Mouse (Mus musculus) gastrocnemius, adult 2 months (tissue): ENCODE measurements around the gene Gm10320. TPM values are rescaled to one million over a fixed set of nuclear protein-coding genes. Genes with fewer than 3 reads are reported as not detected.

Experiments used
- DNase-seq: peaks from one replicate; pipeline ENCODE4 v3.0.0; 2022
- H3K27ac ChIP-seq: fragments of 200-600 bp; 2 replicates; pipeline ENCODE4 v1.8.1; 2022; ENCODE audit warnings: mild to moderate bottlenecking
- H3K4me3 ChIP-seq: fragments of 200-600 bp; 2 replicates; pipeline ENCODE4 v1.8.1; 2022; ENCODE audit warnings: mild to moderate bottlenecking, moderate library complexity
- CTCF ChIP-seq: fragments of 200-600 bp; IDR thresholded peaks from 2 replicates; pipeline ENCODE4 v1.8.1; 2022; ENCODE audit warnings: antibody characterized with exemption, mild to moderate bottlenecking, moderate library complexity
- intact Hi-C: fragments of 180-260 bp; cut with DNase I; formaldehyde crosslinking; loops from one replicate; pipeline ENCODE4 v1.15.1; 2025
- total RNA-seq, 2 experiments: library from RNA; stranded (reverse); gene quantifications; 2 replicates each; pipeline ENCODE4 v1.2.3; 2021

Gm10320 gene
- total RNA-seq, 2 experiments from 2014 or later, result not detected

- DNase-seq, result no peak
- Histone ChIP-seq H3K4me3 (no peak overlapping the region), H3K27ac (no peak overlapping the region)
- intact Hi-C loops, result loop anchor here (10.0 kb wide), 1 partner anchor 146 kb away; the partner anchor contains the start of gene Foxd1
- no peak for TF ChIP-seq CTCF
These were observed 8.8 kb upstream of the Gm10320 start for GRCm38 (mm10) chr13:98500471-98501125.

DNA sequence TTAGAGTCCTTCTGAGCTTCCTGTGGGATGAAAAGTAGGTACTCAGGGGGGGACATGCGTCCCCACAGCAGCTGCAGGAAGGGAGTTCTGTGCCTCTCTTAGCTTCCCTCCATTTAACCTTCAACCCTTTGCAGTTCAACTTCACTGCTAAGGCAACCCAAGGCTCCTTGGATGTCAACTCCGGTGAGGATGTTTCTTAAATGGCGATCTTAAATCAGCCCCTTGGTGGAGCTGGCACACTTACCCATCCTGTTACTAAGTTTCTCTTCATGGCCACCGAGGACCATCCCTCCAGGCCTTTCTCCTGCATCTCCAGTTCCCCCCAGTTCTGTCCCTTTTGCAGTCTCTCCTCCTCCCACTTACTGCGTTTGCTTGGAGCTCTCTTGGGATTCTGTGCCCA lies 6.8 kb upstream of the Gm10320 start:
- Histone ChIP-seq H3K27ac (no peak overlapping the region), H3K4me3 (no peak overlapping the region)
- TF ChIP-seq CTCF, result no peak
- no peak for DNase-seq
- intact Hi-C loops, result no loop called here

- intact Hi-C loops, result no loop called here
- Histone ChIP-seq H3K4me3 (no peak overlapping the region), H3K27ac (no peak overlapping the region)
- no peak for TF ChIP-seq CTCF
- DNase-seq, result no peak
These were observed 6.3 kb upstream of the Gm10320 start for GRCm38 (mm10) chr13:98498080-98498479.

- TF ChIP-seq CTCF, result peak; percentile 43
- Histone ChIP-seq H3K4me3 (no peak overlapping the region), H3K27ac (no peak overlapping the region)
- intact Hi-C loops, result no loop called here
- peak; percentile 29 for DNase-seq
These were observed 5.4 kb upstream of the Gm10320 start for GRCm38 (mm10) chr13:98496917-98497870.

GRCm38 (mm10) chr13:98494492-98495064 lies 2.8 kb upstream of the Gm10320 start:
- H3K27ac ChIP-seq, result no peak overlapping the region
- no peak overlapping the region for H3K4me3 ChIP-seq
- TF ChIP-seq CTCF, result no peak
- DNase-seq, result no peak
- intact Hi-C loops, result no loop called here

DNA sequence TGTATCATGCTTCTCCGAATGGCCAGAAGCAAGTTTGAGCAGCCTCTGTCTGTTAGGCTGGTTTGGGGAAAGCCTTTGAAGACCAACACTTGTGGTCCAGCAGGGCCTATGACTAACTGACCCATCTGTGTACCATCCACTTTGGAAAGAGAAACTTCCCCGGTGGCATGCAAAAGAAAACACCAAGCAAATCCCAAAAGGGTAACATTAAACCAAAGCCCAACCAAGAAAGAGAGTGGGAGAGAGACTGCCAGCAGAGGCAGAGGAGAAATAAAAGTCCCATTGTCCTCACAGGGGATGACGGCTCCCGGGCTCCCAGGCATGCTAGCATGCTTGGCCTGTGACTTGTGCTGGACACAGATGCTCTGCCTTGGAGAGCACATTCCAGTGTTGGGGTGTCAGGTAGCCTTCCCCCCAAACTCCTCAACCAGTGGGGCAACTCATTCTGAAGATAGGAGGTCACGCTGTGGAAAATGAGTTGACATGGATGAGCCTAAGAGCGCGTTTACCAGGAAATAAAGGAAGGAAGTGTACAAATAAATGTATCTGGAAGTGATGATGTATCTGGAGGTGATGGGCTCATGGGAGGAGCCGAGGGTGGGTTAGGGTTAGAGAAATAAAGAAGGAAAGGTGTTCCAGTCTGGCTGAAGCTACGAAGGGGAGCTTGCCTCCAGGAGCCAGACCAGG lies 911 bp upstream of the Gm10320 start:
- no peak for TF ChIP-seq CTCF
- H3K27ac ChIP-seq, result no peak overlapping the region
- intact Hi-C loops, result no loop called here
- H3K4me3 ChIP-seq, result no peak overlapping the region
- no peak for DNase-seq

DNA sequence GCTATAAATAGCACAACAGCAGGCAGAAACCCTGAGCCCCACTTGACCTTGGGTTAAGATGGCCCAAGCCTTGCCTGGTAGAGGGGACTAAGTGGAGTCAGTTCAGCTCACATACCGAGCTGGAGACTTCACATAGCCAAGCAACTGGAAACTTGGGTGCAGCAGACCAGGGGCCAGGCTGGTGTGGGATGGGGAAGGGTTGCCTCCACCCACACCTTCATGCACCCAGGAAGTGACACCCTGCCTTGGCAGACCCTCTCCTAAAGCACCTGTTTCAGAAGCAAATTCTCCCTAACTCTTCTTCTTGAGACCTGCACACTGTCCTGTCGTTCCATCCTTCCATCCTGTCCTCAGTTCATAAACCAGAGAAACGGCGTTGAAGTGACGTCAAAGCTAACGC lies 5.1 kb downstream of the Gm10320 start:
- no peak for DNase-seq
- intact Hi-C loops, result no loop called here
- no peak for TF ChIP-seq CTCF
- Histone ChIP-seq H3K27ac (no peak overlapping the region), H3K4me3 (no peak overlapping the region)

DNA sequence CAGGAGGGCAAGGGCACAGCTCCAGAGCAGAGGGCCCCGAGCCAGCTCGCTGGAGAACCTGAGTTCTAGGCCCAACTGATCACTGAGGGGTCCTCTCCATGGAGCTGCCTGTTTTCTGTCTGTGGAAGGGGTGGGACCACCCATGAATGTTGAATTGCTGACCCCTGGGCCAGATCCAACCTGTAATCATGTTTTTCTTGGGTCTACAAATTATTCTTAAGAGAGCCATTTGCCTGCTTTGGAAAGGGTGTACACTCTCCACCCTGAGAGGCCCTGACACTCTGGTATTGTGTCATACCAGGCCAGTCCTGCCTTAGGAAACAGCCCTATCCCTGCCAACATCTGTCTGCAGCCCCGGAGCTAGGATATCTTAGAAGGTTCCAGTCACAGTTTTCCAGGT lies 5.6 kb downstream of the Gm10320 start:
- no peak for DNase-seq
- intact Hi-C loops, result no loop called here
- Histone ChIP-seq H3K4me3 (no peak overlapping the region), H3K27ac (no peak overlapping the region)
- no peak for TF ChIP-seq CTCF

DNA sequence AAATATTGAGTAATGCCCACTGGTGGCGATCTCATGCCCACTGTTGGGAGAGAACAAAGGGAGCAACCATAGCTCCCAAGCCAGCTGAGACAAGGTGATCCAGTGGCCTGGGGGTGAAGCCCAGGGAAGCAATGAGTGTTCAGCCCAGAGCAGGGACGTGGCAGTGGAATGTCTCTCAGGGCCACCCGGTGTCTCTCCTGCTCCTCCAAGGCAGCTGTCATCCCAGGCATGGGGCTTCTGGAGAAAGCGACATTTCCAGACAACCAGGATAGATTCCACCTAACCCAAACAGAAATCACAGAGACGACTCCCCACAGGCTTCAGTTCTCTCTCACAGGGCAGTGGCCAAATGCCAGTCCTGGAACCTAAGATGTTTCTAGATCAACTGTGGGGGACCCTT lies 6.4 kb downstream of the Gm10320 start:
- H3K27ac ChIP-seq, result no peak overlapping the region
- no peak for TF ChIP-seq CTCF
- intact Hi-C loops, result no loop called here
- no peak for DNase-seq
- no peak overlapping the region for H3K4me3 ChIP-seq

DNA sequence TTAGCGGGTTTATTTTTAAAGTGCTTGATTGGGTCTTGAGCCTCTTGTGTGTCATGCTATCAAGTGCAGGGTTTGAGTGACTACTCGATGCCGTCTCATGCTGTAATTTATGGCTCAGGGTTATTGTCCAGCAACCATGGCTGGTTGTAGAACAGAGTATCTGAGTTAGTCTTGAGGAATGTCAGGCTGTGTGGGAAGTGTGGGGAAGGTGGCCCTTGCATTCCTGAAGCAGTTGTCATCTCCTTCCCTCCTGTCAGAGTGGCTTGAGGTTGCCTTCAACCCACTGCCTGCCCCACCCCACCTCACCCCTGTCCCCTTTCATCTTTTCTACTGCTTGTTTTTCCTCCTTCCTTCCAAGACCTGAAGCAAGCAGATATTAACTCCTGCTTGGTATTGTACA lies 13.8 kb downstream of the Gm10320 start:
- no peak overlapping the region for H3K27ac ChIP-seq
- no peak for DNase-seq
- no peak for TF ChIP-seq CTCF
- no peak overlapping the region for H3K4me3 ChIP-seq
- intact Hi-C loops, result no loop called here

GRCm38 (mm10) chr13:98476839-98477495 lies 14.8 kb downstream of the Gm10320 start:
- Histone ChIP-seq H3K27ac (no peak overlapping the region), H3K4me3 (no peak overlapping the region)
- TF ChIP-seq CTCF, result no peak
- intact Hi-C loops, result no loop called here
- no peak for DNase-seq

DNA sequence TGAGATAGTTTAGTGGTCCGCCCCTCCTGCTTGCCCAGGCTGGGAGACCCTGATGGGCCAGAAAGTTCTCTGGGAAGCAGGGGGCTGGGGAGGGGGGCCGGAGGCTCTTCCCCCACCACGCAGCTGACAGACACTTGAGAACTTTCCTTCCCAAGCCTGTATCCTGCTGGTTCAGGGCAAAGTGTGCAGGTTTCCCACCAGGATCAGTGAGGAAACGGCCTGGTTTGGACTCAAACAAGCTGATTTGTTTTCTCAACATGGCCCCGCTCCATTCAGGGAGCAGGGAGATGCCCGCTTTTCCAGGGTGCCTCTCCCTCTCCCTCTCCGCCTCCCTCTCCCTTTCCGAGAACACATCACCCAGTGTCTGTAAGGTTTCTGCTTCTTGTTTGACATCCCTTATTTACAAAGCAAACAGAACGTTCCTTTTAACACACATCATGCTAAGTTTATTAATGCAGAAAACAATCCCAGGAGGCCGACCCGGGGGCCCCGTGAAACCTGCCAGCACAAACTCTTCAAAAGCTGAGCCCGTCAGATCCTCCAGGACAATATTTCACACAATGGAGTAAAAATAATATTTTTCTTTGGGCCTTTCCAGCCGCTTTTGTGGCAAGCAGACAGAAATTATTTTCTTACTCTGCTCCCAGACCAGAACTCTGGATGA lies 15.5 kb downstream of the Gm10320 start:
- Histone ChIP-seq H3K27ac (no peak overlapping the region), H3K4me3 (no peak overlapping the region)
- no peak for DNase-seq
- intact Hi-C loops, result no loop called here
- no peak for TF ChIP-seq CTCF
